Mouse (Mus musculus): ENCODE measurements around the gene Olfr1049. TPM values are rescaled to one million over a fixed set of nuclear protein-coding genes. Genes with fewer than 3 reads are reported as not detected.

Gene Olfr1049
- polyA plus RNA-seq (2012; rRNA removed): not detected in 2 replicates

DNA sequence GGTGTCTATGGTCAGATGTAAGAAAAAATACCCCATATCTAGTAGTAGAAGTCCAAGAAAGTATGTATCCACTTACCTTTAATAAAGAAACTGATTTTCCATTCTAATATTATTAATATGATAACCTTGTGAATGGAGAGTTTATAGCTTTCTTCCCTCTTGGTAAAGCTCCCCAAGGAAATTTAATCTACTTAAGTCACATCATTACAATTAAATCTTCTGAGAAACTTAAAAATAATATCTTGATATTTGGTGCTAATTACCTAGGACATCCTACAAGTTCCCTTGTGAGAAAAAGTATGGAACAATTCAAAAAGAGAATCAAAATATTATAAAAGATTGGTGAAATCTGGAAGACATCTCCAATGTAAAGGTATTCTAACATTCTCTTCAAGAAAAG, at the start of gene Olfr1049:
Gene Olfr1049, minus strand, starts transcription at position 101 of the 400 bp plus-strand sequence.

DNA sequence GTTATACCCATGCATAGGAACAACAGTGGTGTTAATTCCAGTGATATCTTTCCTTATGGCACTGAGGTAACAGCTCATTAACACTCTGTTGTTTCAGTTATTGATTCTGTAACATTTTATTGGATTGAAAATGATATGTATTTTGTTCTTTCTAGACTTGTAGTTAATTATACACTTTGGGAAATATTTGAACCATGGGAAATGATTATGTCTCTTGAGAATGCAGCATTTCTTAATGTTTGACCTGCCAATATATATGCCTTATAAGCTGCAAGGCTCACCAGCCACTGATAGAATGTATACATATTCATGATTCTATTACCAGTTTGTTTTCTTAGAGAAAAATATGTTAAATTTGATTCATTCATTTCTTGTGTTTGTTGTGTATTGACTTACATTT, 34.0 kb upstream of the Olfr1049 start, which contains the start of gene Olfr1052:
Gene Olfr1052, plus strand, starts transcription at position 301 of the 400 bp plus-strand sequence.

DNA sequence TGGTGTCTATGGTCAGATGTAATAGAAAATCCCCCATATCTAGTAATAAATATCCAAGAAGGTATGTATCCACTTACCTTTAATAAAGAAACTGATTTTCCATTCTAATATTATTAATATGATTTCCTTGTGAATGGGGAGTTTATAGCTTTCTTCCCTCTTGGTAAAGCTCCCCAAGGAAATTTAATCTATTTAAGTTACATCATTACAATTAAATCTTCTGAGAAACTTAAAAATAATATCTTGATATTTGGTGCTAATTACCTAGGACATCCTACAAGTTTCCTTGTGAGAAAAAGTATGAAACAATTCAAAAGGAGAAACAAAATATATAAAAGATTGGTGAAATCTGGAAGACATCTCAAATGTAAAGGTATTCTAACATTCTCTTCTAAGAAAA, 20.9 kb upstream of the Olfr1049 start, which contains the start of gene Olfr1051:
Gene Olfr1051, minus strand, starts transcription at position 101 of the 400 bp plus-strand sequence.

DNA sequence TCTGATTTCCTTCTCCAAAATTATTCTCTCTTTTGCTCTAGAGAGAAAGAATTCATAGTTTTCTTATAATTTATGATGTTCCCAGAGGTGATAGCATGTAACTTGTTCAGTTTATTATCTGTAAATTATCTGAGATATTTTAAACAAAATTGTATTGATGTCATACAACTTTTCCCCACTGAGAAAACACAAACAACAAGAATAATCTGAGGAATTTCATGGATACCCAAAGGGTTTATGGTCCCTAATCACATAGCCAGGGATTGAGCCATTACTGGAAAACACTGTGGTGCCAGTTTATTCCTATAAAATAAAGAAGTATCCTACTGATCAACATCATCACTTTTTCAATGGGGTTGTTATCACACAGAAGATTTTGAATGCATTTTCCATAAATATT, 17.9 kb downstream of the Olfr1049 start, which contains the start of gene Olfr1048:
Gene Olfr1048, minus strand, starts transcription at position 101 of the 400 bp plus-strand sequence.

DNA sequence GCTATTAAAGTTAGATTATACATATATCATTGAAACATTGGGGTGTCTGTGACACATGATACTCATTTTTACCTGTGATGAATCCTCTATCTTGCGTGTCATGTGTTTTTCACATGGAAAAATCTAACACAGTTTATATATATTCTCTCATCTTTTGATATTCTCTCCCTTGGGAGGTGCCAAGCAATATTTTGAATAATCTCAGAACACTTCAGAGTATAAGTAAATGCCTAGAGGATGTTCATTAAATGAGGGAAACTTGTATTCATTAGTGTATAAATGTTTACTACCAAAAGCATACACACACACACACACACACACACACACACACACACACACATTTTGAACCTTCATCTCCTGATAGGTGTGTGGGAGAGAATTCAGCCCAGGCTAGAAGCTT, 26.8 kb downstream of the Olfr1049 start, which contains the start of gene Olfr1047:
Gene Olfr1047, minus strand, starts transcription at position 101 of the 400 bp plus-strand sequence.

DNA sequence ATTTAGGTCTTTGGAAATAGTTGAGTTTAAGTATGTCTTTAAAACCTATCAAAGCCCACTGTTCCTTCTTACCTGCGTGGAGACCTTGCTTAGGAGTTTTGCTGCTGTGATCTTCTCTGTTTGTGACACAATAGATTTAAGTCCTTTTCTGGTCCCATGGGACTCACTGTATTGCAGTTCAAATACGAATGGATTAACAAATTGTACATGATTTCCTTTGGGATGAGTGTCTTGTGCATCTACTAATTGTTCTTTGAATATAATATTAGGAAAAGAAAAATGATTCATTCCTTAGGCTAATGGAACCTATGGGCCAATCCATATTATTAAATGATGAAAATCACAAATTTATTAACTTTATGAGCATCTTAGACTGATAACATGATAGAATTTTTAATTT, 38.9 kb downstream of the Olfr1049 start, which contains the start of gene Olfr1046:
Gene Olfr1046, minus strand, starts transcription at position 101 of the 400 bp plus-strand sequence.

Other genes with a start within 250 kb of the Olfr1049 start
- 0.06 and 0.14 TPM in 2 replicates for gene Olfr1033, start 237.7 kb downstream of the Olfr1049 start, polyA plus RNA-seq (2012; rRNA removed)
- gene Olfr1034, start 212.5 kb downstream of the Olfr1049 start, polyA plus RNA-seq (2012; rRNA removed): 0.05 TPM in 1 of 2 replicates, not detected in the other
- not detected in 2 replicates for gene Olfr1036, start 184.3 kb downstream of the Olfr1049 start, polyA plus RNA-seq (2012; rRNA removed)
- not detected in 2 replicates for gene Olfr1037, start 170.9 kb downstream of the Olfr1049 start, polyA plus RNA-seq (2012; rRNA removed)
- not detected in 2 replicates for gene Olfr1039, start 122.4 kb downstream of the Olfr1049 start, polyA plus RNA-seq (2012; rRNA removed)
- not detected in 2 replicates for gene Olfr1040, start 111.6 kb downstream of the Olfr1049 start, polyA plus RNA-seq (2012; rRNA removed)
- not detected in 2 replicates for gene Olfr1042, start 96.5 kb downstream of the Olfr1049 start, polyA plus RNA-seq (2012; rRNA removed)
- not detected in 2 replicates for gene Olfr1043, start 90.8 kb downstream of the Olfr1049 start, polyA plus RNA-seq (2012; rRNA removed)
- not detected in 2 replicates for gene Olfr1044, start 80.5 kb downstream of the Olfr1049 start, polyA plus RNA-seq (2012; rRNA removed)
- not detected in 2 replicates for gene Olfr52, start 72.6 kb downstream of the Olfr1049 start, polyA plus RNA-seq (2012; rRNA removed)
- gene Olfr1045, start 55.3 kb downstream of the Olfr1049 start, polyA plus RNA-seq (2012; rRNA removed): not detected in 2 replicates
- not detected in 2 replicates for gene Olfr1046, start 39.0 kb downstream of the Olfr1049 start, polyA plus RNA-seq (2012; rRNA removed)
- gene Olfr1047, start 26.9 kb downstream of the Olfr1049 start, polyA plus RNA-seq (2012; rRNA removed): not detected in 2 replicates
- not detected in 2 replicates for gene Olfr1048, start 18.0 kb downstream of the Olfr1049 start, polyA plus RNA-seq (2012; rRNA removed)
- gene Olfr1051, start 20.8 kb upstream of the Olfr1049 start, polyA plus RNA-seq (2012; rRNA removed): not detected in 2 replicates
- gene Olfr1052, start 34.1 kb upstream of the Olfr1049 start, polyA plus RNA-seq (2012; rRNA removed): not detected in 2 replicates
- not detected in 2 replicates for gene Olfr1053, start 57.0 kb upstream of the Olfr1049 start, polyA plus RNA-seq (2012; rRNA removed)
- gene Olfr1054, start 77.1 kb upstream of the Olfr1049 start, polyA plus RNA-seq (2012; rRNA removed): not detected in 2 replicates
- not detected in 2 replicates for gene Olfr1055, start 92.0 kb upstream of the Olfr1049 start, polyA plus RNA-seq (2012; rRNA removed)
- not detected in 2 replicates for gene Olfr1056, start 104.1 kb upstream of the Olfr1049 start, polyA plus RNA-seq (2012; rRNA removed)
- gene Olfr1057, start 120.1 kb upstream of the Olfr1049 start, polyA plus RNA-seq (2012; rRNA removed): not detected in 2 replicates
- not detected in 2 replicates for gene Olfr1058, start 130.2 kb upstream of the Olfr1049 start, polyA plus RNA-seq (2012; rRNA removed)
- not detected in 2 replicates for gene Olfr1061, start 155.7 kb upstream of the Olfr1049 start, polyA plus RNA-seq (2012; rRNA removed)
- gene Olfr1062, start 168.4 kb upstream of the Olfr1049 start, polyA plus RNA-seq (2012; rRNA removed): not detected in 2 replicates
- not detected in 2 replicates for gene Olfr1065, start 192.3 kb upstream of the Olfr1049 start, polyA plus RNA-seq (2012; rRNA removed)
- not detected in 2 replicates for gene Olfr1066, start 197.9 kb upstream of the Olfr1049 start, polyA plus RNA-seq (2012; rRNA removed)
- gene Olfr228, start 229.1 kb upstream of the Olfr1049 start, polyA plus RNA-seq (2012; rRNA removed): not detected in 2 replicates

Measured in central nervous system, embryonic 11.5 days (tissue).